Mouse (Mus musculus) liver, adult 2 months (tissue): Measurements from ENCODE around the gene Psen2.

Source experiments
- CTCF ChIP-seq: fragments of 200-500 bp; IDR thresholded peaks from 2 replicates; pipeline ENCODE4 v1.5.1; 2011; ENCODE audit warnings: low read depth, low read length, control low read depth
- POLR2A ChIP-seq: fragments of 200-500 bp; IDR thresholded peaks from 2 replicates; pipeline ENCODE4 v1.6.1; 2011; ENCODE audit warnings: low read length, control low read depth; ENCODE audit not compliant: insufficient read depth; ENCODE audit errors: extremely low read depth

DNA sequence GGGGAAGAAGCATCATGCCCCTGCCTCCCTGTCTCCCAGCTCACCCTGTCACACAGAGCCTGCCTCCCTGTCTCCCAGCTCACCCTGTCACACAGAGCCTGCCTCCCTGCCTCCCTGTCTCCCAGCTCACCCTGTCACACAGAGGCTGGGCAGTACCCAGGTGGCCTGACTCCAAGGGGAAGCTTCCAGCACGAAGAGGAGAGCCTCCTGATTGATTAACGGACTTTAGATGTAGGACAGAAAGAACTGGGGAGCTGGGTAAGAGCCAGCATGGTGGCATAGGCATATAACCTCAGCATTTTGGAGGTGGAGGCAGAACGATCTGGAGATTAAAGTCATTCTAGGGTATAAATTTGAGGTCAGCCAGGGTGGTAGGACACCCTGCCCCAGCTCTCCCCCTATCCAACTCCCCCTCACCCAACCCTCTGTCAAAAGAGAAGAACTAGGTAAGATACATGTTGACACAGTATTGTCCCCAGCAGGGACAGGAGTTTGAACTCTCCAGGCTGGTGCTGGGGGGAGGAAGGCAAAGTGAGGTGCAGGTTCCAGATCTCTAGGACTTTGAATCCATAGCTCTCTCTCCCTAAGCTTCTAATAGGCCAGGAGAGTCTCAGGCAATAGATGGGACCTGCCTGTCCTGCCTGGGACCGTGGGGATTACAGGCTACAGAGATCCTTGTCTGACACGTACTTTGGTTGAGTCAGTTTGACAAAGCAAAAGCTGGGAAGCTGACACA, 46.5 kb downstream of the Psen2 start:
- TF ChIP-seq CTCF (no peak), POLR2A (no peak)
